7 mouse cellular contexts compared by ENCODE assay signal in the genomic region with DNA sequence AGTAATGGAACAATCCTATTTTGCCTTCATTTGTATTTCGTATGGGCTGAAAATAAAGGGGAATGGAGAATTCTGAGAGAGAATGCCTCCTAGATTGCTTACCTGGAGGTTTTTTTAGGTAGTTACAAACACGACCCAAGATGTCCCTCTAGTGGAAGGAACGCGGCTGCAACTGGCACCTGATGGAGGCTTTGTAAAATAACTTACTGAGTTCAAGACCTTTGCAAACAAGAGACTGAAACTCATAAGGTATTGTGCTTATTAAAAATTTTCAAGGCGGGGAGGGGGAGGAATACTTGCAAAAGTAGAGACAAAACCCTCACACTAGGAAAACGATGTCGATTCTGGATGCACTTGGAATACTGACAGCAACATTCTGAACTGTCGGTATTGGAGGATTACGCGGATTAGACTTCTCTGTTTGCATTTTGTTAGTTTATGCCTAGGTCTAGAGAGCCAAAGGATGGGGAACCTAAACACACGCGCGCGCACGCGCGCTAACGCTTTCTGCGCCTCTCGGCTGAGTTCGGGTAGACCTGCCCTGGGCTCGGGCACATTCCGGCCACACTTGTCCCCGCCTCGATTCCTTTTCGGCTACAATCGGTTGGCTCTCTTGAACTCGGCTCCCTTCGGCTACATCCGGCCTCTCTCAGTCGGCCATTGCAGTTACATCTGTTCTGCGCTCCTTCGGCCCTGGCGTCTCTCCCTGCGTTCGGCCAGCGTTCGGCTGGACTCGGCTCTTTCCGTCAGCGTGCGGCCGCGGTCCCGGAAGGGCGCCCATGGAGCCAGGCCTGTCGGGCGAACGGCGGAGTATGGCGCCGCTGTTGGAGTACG. TPM values are rescaled to one million over a fixed set of nuclear protein-coding genes. Genes with fewer than 3 reads are reported as not detected.
DNase-seq lines count a peak whose midpoint lies in the region; ATAC-seq lines count a peak whose summit lies in the region.

A gene (plus strand): TSS at position 529 of the 834 bp plus-strand sequence.

- H3K9ac ChIP-seq in embryonic facial prominence, embryonic 12.5 days, result peak within 1 kb of the TSS; percentile 71
- H3K9ac ChIP-seq in limb, embryonic 11.5 days (ENCODE audit: low read length), result peak within 1 kb of the TSS; percentile 93
- H3K9ac ChIP-seq in midbrain, embryonic 14.5 days (replicated peaks; ENCODE audit: low read length), result peak within 1 kb of the TSS; percentile 90

- peak within 1 kb of the TSS; percentile 77 for H3K27ac ChIP-seq in embryonic facial prominence, embryonic 12.5 days
- H3K27ac ChIP-seq in limb, embryonic 11.5 days (replicated peaks; ENCODE audit: low read depth, low read length), result 0 out of 2 replicates have a peak within 1 kb of the TSS, but pooled peaks have one; percentile 30
- peak within 1 kb of the TSS; percentile 91 for H3K27ac ChIP-seq in midbrain, embryonic 14.5 days (replicated peaks; ENCODE audit: low read depth, low read length)

- H3K9me3 ChIP-seq in embryonic facial prominence, embryonic 12.5 days, result no peaks in the 10 kb centered on the region
- no peaks in the 10 kb centered on the region for H3K9me3 ChIP-seq in limb, embryonic 11.5 days (ENCODE audit: control insufficient read depth, low read length)
- no peaks in the 10 kb centered on the region for H3K9me3 ChIP-seq in midbrain, embryonic 14.5 days (ENCODE audit: control insufficient read depth, low read length)

- 2% methylated on average over 53 of the region's 53 CpGs for WGBS in embryonic facial prominence, embryonic 12.5 days
- 1% methylated on average over 53 of the region's 53 CpGs for WGBS in limb, embryonic 11.5 days
- WGBS in midbrain, embryonic 14.5 days, result under 1% methylated on average over 53 of the region's 53 CpGs

- DNase-seq in adrenal gland, postnatal 25 days, result peak; percentile 97
- peak; percentile 100 for DNase-seq in heart, adult 11 months
- DNase-seq in kidney, adult 18-20 months, result peak; percentile 98
- peak; percentile 97 for DNase-seq in limb, embryonic 11.5 days (ENCODE audit: low spot score)
- peak; percentile 97 for DNase-seq in midbrain, embryonic 14.5 days
- DNase-seq in spleen, adult 18-20 months, result peak; percentile 94 to 97

- peak within 1 kb of the TSS; percentile 71 for H3K4me2 ChIP-seq in embryonic facial prominence, embryonic 12.5 days (replicated peaks)
- H3K4me2 ChIP-seq in limb, embryonic 11.5 days (ENCODE audit: low read depth, severe bottlenecking), result peak within 1 kb of the TSS; percentile 72
- H3K4me2 ChIP-seq in midbrain, embryonic 14.5 days (ENCODE audit: low read length), result peak within 1 kb of the TSS; percentile 64

- no peaks in the 10 kb centered on the region for H3K27me3 ChIP-seq in embryonic facial prominence, embryonic 12.5 days
- no peaks in the 10 kb centered on the region for H3K27me3 ChIP-seq in limb, embryonic 11.5 days (ENCODE audit: control insufficient read depth, insufficient read depth, low read length)
- no peaks in the 10 kb centered on the region for H3K27me3 ChIP-seq in midbrain, embryonic 14.5 days (ENCODE audit: control insufficient read depth, insufficient read depth, low read length)

- H3K36me3 ChIP-seq in embryonic facial prominence, embryonic 12.5 days, result peaks cover 14% of the 10 kb centered on the region
- peaks cover under 1% of the 10 kb centered on the region; the same call in 1 of the 2 replicates for H3K36me3 ChIP-seq in limb, embryonic 11.5 days (ENCODE audit: control insufficient read depth, insufficient read depth, low read length)
- H3K36me3 ChIP-seq in midbrain, embryonic 14.5 days (ENCODE audit: control insufficient read depth, insufficient read depth, low read length), result peaks cover 11% of the 10 kb centered on the region

- peaks cover 6% of the 10 kb centered on the region; the same call in 1 of the 2 replicates for H3K4me1 ChIP-seq in embryonic facial prominence, embryonic 12.5 days
- H3K4me1 ChIP-seq in limb, embryonic 11.5 days (ENCODE audit: control insufficient read depth, insufficient read depth, low read length), result no peaks in the 10 kb centered on the region; the same call in 1 of the 2 replicates
- peaks cover 7% of the 10 kb centered on the region for H3K4me1 ChIP-seq in midbrain, embryonic 14.5 days (ENCODE audit: control insufficient read depth, insufficient read depth, low read length)

- H3K4me3 ChIP-seq in embryonic facial prominence, embryonic 12.5 days, result peak within 1 kb of the TSS; percentile 63
- peak within 1 kb of the TSS; percentile 71 for H3K4me3 ChIP-seq in limb, embryonic 11.5 days (ENCODE audit: low read depth, low read length)
- peak within 1 kb of the TSS; percentile 71 for H3K4me3 ChIP-seq in midbrain, embryonic 14.5 days (replicated peaks; ENCODE audit: low read depth, low read length)

- peak; percentile 98 for ATAC-seq in embryonic facial prominence, embryonic 12.5 days (ENCODE audit: insufficient number of reproducible peaks, insufficient read depth, low FRiP score, low TSS enrichment)
- peak; percentile 98 for ATAC-seq in limb, embryonic 11.5 days (ENCODE audit: insufficient number of reproducible peaks, low FRiP score, low TSS enrichment, low read depth)
- ATAC-seq in midbrain, embryonic 14.5 days (ENCODE audit: low FRiP score, low TSS enrichment), result peak; percentile 98

RNA-seq across cellular contexts. Expression of the gene that starts here (rescaled TPM):
- 18.9 and 23.0 TPM in 2 replicates for total RNA-seq in adrenal gland, postnatal 25 days (2021)
- polyA plus RNA-seq in embryonic facial prominence, embryonic 12.5 days (2016; fragmentation: Nextera tagmentation; extraction: Ambion mirVana), result 14.3 and 15.2 TPM in 2 replicates
- polyA plus RNA-seq in limb, embryonic 11.5 days (2014; fragmentation: Nextera tagmentation; extraction: Ambion mirVana), result 12.6 and 13.1 TPM in 2 replicates
- 14.5 and 18.6 TPM in 2 replicates for polyA plus RNA-seq in midbrain, embryonic 14.5 days (2014; fragmentation: Nextera tagmentation; extraction: Ambion mirVana)

Comparison
In these comparisons a context has a peak if more than half of its experiments do, and no peak if none do; other contexts are left out.
1. Peak in every context shown above with its lines: DNase-seq, ATAC-seq, H3K4me3 ChIP-seq and H3K27ac ChIP-seq.
2. H3K27ac ChIP-seq: peak in every context shown above with its lines; median percentile 91 in midbrain, embryonic 14.5 days; 77 in embryonic facial prominence, embryonic 12.5 days; 30 in limb, embryonic 11.5 days.